Comparison of ENCODE assay signal across 25 mouse cellular contexts in the genomic region with DNA sequence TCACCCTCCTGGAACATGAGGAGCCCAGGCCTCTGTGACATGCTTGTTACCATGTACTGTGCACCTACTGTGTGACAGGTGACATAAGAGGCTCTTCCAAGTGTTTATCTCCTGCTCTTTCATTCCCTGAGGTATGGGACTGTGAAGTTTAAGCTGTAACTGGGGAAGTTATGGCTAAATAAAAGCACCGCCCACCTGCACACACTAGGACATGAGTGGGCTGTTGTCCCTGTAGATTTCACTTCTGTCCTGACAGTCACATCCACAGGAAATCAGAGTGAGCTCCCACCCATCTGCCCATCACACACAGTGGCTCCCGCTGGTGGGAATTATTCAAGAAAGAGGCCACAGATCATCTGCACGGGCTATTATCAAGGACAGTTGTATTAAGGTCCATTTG. TPM values are rescaled to one million over a fixed set of nuclear protein-coding genes. Genes with fewer than 3 reads are reported as not detected.
"Had no signal": no experiment of that assay in that cellular context is flagged by ENCODE, and none has a peak within 500 bp of the region (broad histone marks: within the 10 kb centered on the region; RNA-seq: fewer than 3 reads in every experiment).

No protein-coding gene starts in this region.

- DNase-seq: kidney, adult 18-20 months; kidney, adult 9 months; kidney, postnatal 14 days; kidney, postnatal 4 days; liver, postnatal 0 days; retina, postnatal 1 day; right cerebral cortex, postnatal 25 days; thymus, adult 18-20 months; thymus, postnatal 36 days had no signal

- H3K4me3 ChIP-seq: limb, embryonic 12.5 days; limb, embryonic 15.5 days; megakaryocyte, embryonic 14.5 days; midbrain, embryonic 10.5 days; midbrain, embryonic 13.5 days; myocyte; neural tube, embryonic 13.5 days had no signal

- ATAC-seq: intestine, embryonic 16.5 days; liver, postnatal 0 days; lung, postnatal 0 days; midbrain, embryonic 13.5 days; midbrain, embryonic 16.5 days had no signal

- H3K27ac ChIP-seq: limb, embryonic 12.5 days; limb, embryonic 15.5 days; liver, embryonic 14.5 days; midbrain, embryonic 10.5 days; midbrain, embryonic 13.5 days; neural tube, embryonic 13.5 days had no signal

RNA-seq across cellular contexts. Expression of gene Ccl2, which starts 25.3 kb away (rescaled TPM):
- total RNA-seq: layer of hippocampus, adult 18-20 months; layer of hippocampus, postnatal 14 days; left cerebral cortex, postnatal 36 days had no signal

RNA-seq across cellular contexts. Expression of gene Gm17268, which starts 28.2 kb away (rescaled TPM):
- total RNA-seq: layer of hippocampus, adult 18-20 months; layer of hippocampus, postnatal 14 days; left cerebral cortex, postnatal 36 days; monocyte, adult 5-6 weeks; neutrophil, adult 5-6 weeks had no signal

RNA-seq across cellular contexts. Expression of gene Ccl7, which starts 35.4 kb away (rescaled TPM):
- total RNA-seq: layer of hippocampus, adult 18-20 months; layer of hippocampus, postnatal 14 days; monocyte, adult 5-6 weeks; neutrophil, adult 5-6 weeks had no signal

RNA-seq across cellular contexts. Expression of gene Asic2, which starts 41.9 kb away (rescaled TPM):
- total RNA-seq: monocyte, adult 5-6 weeks; neutrophil, adult 5-6 weeks had no signal

RNA-seq across cellular contexts. Expression of gene Ccl11, which starts 47.5 kb away (rescaled TPM):
- total RNA-seq: monocyte, adult 5-6 weeks; neutrophil, adult 5-6 weeks had no signal
